In the genomic region with DNA sequence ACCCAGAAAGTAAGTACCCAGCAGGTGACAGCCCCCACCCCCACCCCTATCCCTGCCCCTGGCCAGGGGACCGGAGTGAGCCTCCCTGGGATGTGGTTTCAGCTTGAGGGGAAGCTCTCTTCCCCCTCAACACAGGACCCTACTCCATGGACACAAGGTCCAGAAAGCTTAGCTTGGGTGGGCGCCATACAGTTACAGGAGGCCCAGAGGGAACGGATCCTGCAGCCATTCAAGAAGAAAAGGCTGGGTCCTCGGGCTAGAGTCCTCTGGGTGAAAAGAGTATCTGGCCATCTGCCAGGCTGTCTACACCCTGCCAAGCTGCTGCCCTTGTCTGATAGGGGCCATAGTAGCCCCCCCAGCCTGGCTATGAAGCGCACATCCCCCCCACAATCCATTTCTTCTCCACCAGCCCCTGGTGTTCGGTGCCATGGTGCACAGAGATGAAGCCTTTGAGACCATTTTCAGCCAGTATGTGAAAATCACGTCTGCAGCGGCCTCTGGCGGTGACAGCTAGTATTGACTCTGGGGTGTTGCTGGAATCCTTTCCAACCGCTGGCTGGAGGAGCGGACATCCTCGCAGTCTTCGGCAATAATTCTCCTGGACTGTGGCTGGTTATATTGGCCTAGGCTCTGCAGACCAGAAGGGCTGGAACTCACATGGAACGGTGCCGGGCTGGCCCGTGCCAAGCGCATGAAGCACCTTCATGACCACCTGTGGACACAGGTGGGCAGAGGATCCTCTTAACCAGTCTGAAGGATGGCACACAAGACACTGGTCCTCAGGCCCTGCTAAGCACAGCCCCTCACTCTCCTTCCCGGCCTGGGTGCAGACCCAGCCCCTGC, we compare ENCODE assay signal across 8 mouse cellular contexts. TPM values are rescaled to one million over a fixed set of nuclear protein-coding genes. Genes with fewer than 3 reads are reported as not detected.
DNase-seq lines count a peak whose midpoint lies in the region; ATAC-seq lines count a peak whose summit lies in the region.

No protein-coding gene starts in this region.

- DNase-seq in ZHBTc4 (ENCODE audit: low read depth, low spot score) = peak; percentile 87
- peak; percentile 92 to 96 for DNase-seq in cerebellum, postnatal 14 days
- peak; percentile 88 for DNase-seq in frontal cortex, postnatal 36 days (ENCODE audit: low spot score in 2 of 2)
- peak; percentile 63 to 94 for DNase-seq in left cerebral cortex, adult 8-10 months (ENCODE audit: low spot score in 2 of 2)
- DNase-seq in midbrain, embryonic 10.5 days (ENCODE audit: low spot score) = peak; percentile 83
- DNase-seq in right cerebral cortex, postnatal 25 days = peak; percentile 81
- peak; percentile 76 to 91 for DNase-seq in urinary bladder, postnatal 4 days (ENCODE audit: low spot score in 2 of 2)

- H3K36me3 ChIP-seq in midbrain, embryonic 10.5 days = peaks cover 61% of the 10 kb centered on the region

- no peaks in the 10 kb centered on the region for H3K27me3 ChIP-seq in midbrain, embryonic 10.5 days (ENCODE audit: low read depth, poor library complexity, severe bottlenecking)

- H3K9me3 ChIP-seq in midbrain, embryonic 10.5 days (replicated peaks) = no peaks in the 10 kb centered on the region

- 48% methylated on average over 18 of the region's 18 CpGs for WGBS in midbrain, embryonic 10.5 days

- H3K27ac ChIP-seq in midbrain, embryonic 10.5 days (replicated peaks) = no peak overlapping the region

- ATAC-seq in inflammation-experienced regulatory T-cells, adult 6 months = peak; percentile 66

- H3K4me1 ChIP-seq in midbrain, embryonic 10.5 days = no peaks in the 10 kb centered on the region

- H3K4me3 ChIP-seq in midbrain, embryonic 10.5 days = no peak overlapping the region

RNA-seq across cellular contexts. Expression of a gene that starts 50.8 kb away (rescaled TPM):
- 1 to 10 TPM; 2.3 to 6.6 (median 5.9) TPM for polyA plus RNA-seq in inflammation-experienced regulatory T-cells, adult 6 months (2017; shearing (Covaris generic))
- total RNA-seq in left cerebral cortex, adult 8-10 months (2022) = 10 to 100 TPM; 56.7 to 58.0 (median 57.1) TPM
- polyA plus RNA-seq in midbrain, embryonic 10.5 days (2016; fragmentation: Nextera tagmentation; extraction: Ambion mirVana) = 13.3 and 16.8 TPM in 2 replicates
